Mouse (Mus musculus) forebrain, postnatal 0 days (tissue): ENCODE measurements around the gene Ccl26. TPM values are rescaled to one million over a fixed set of nuclear protein-coding genes. Genes with fewer than 3 reads are reported as not detected.

ENCODE experiments used
- ATAC-seq: fragments of 200-750 bp; cut with Nextera tagmentation; 2 replicates; pipeline ENCODE4 v1.8.0; 2017; ENCODE audit warnings: mild to moderate bottlenecking, moderate library complexity
- DNase-seq: peaks from one replicate; pipeline ENCODE4 v3.0.0-alpha.2; 2015
- H3K27ac ChIP-seq: fragments of 300-500 bp; sonication (generic); 2 replicates; pipeline ENCODE4 v1.5.1; 2014; ENCODE audit warnings: low read depth, mild to moderate bottlenecking, antibody characterized with exemption, low read length, moderate library complexity, mixed read lengths
- H3K27me3 ChIP-seq: fragments of 300-500 bp; sonication (generic); 2 replicates; pipeline ENCODE4 v1.6.1; 2014; ENCODE audit warnings: mild to moderate bottlenecking, low read length, mixed read lengths; ENCODE audit not compliant: insufficient read depth
- H3K36me3 ChIP-seq: fragments of 300-500 bp; sonication (generic); 2 replicates; pipeline ENCODE4 v1.6.1; 2014; ENCODE audit warnings: mild to moderate bottlenecking, moderate library complexity; ENCODE audit not compliant: insufficient read depth
- H3K4me1 ChIP-seq: fragments of 300-500 bp; sonication (generic); 2 replicates; pipeline ENCODE4 v1.6.1; 2014; ENCODE audit warnings: antibody characterized with exemption; ENCODE audit not compliant: insufficient read depth
- H3K4me2 ChIP-seq: fragments of 300-500 bp; sonication (generic); 2 replicates; pipeline ENCODE4 v1.6.1; 2014; ENCODE audit warnings: low read depth, mild to moderate bottlenecking, moderate library complexity
- H3K4me3 ChIP-seq: fragments of 300-500 bp; sonication (generic); 2 replicates; pipeline ENCODE4 v1.5.1; 2014; ENCODE audit warnings: low read depth, low read length, mixed read lengths
- H3K9ac ChIP-seq: fragments of 300-500 bp; sonication (generic); 2 replicates; pipeline ENCODE4 v1.6.1; 2014; ENCODE audit warnings: mild to moderate bottlenecking
- H3K9me3 ChIP-seq: fragments of 300-500 bp; sonication (generic); 2 replicates; pipeline ENCODE4 v1.6.1; 2016; ENCODE audit warnings: low read length
- CTCF ChIP-seq: sonication (generic); IDR thresholded peaks from 2 replicates; pipeline ENCODE4 v1.5.1; 2016; ENCODE audit warnings: antibody characterized with exemption, control low read depth, low read depth
- WGBS: fragments of 180-500 bp; shearing (Covaris S2); extraction: QIAGEN DNeasy Blood & Tissue Kit; methylation state at CpG from one replicate; pipeline ENCODE4 v1.1.7; 2014; 5-methylcytosine and 5-hydroxymethylcytosine counted together
- polyA plus RNA-seq: library from polyadenylated mRNA; unstranded; fragments of >200 nt; fragmentation: Nextera tagmentation; extraction: Ambion mirVana; gene quantifications from 2 replicates; pipeline ENCODE4 v1.2.1, GENCODE M21; 2015
- total RNA-seq: library from RNA; depleted of rRNA; stranded (reverse); fragments of >200 nt; gene quantifications from 2 replicates; pipeline ENCODE4 v1.2.3, GENCODE M21; 2014

The Ccl26 gene
- total and polyA plus RNA-seq, 2 experiments from 2014 or later: not detected

GRCm38 (mm10) chr5:135557671-135558070 lies 5.7 kb downstream of the Ccl26 start:
- H3K9ac ChIP-seq: no peak overlapping the region
- 72% methylated on average over 3 of the region's 3 CpGs for WGBS
- no peaks in the 10 kb centered on the region for H3K27me3 ChIP-seq
- DNase-seq (no peak), ATAC-seq (no peak)
- no peaks in the 10 kb centered on the region for H3K9me3 ChIP-seq
- H3K4me2 ChIP-seq: no peak overlapping the region
- H3K4me1 ChIP-seq: no peaks in the 10 kb centered on the region
- H3K4me3 ChIP-seq: no peak overlapping the region
- H3K36me3 ChIP-seq: no peaks in the 10 kb centered on the region
- H3K27ac ChIP-seq: no peak overlapping the region
- no peak for TF ChIP-seq CTCF

DNA sequence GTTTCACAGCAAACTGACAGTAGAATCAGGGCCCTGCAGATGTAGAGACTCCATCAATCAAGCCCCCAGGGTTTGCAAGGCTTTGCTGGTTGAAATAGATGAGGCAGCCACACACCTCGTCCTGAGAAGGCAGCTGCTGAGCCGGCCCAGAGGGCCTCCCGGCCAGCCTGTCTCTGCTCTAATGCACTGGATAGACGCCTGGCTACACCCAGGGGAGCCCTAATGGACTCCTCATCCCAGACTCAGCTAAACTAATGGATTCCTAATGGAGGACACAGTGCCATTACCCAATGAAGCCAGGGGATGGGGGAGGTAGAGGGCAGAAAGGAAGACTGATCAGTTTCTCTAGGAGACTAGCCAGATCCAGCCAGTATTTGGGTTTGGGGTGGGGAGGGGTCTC lies 6.3 kb downstream of the Ccl26 start:
- Histone ChIP-seq H3K4me3 (no peak overlapping the region), H3K9me3 (no peaks in the 10 kb centered on the region), H3K9ac (no peak overlapping the region), H3K4me2 (no peak overlapping the region), H3K27me3 (no peaks in the 10 kb centered on the region), H3K36me3 (no peaks in the 10 kb centered on the region), H3K27ac (no peak overlapping the region), H3K4me1 (no peaks in the 10 kb centered on the region)
- DNase-seq (no peak), ATAC-seq (no peak)
- no peak for TF ChIP-seq CTCF
- WGBS: 40% methylated on average over 4 of the region's 4 CpGs

DNA sequence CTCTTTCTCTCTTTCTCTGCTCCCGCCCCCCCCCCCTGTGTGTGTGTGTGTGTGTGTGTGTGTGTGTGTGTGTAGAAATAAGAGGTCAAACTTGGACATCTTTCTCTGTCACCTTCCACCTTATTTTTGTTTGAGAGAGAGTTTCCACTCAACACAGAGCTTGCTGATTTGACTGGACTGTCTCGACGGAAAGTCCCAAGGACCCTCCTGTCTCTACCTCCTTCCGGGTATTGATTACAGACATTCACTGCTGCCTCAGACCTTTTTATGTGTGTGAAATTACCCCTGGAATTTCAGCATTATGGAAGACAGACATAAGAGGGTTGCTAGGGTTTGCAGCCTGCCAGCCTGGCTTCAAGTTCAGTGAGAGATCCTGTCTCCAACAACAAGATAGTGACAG lies 7.1 kb downstream of the Ccl26 start:
- no peaks in the 10 kb centered on the region for H3K27me3 ChIP-seq
- TF ChIP-seq CTCF: no peak
- 87% methylated on average over 4 of the region's 4 CpGs for WGBS
- no peaks in the 10 kb centered on the region for H3K4me1 ChIP-seq
- DNase-seq (no peak), ATAC-seq (no peak)
- H3K4me3 ChIP-seq: no peak overlapping the region
- H3K27ac ChIP-seq: no peak overlapping the region
- H3K36me3 ChIP-seq: no peaks in the 10 kb centered on the region
- no peak overlapping the region for H3K4me2 ChIP-seq
- no peaks in the 10 kb centered on the region for H3K9me3 ChIP-seq
- H3K9ac ChIP-seq: no peak overlapping the region

DNA sequence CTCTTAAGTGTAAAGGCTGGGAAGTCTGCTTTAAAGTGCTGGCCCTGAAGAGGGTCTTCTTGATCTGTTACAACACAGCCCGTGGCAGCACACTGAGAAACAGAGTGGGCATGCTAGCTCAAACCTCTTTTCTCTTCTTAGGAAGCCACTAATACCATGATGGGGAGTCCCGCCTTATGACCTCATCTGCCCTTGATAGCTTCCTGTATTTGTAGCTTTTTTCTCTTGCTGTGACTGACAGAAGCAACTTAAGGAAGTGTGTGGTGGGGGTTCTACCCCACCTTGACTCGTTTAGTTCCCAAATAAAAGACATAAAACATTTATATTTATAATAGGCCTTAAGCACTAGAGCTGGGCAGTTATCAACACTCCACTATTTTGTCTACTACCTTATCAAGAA lies 11.8 kb downstream of the Ccl26 start:
- TF ChIP-seq CTCF: no peak
- ATAC-seq: no peak
- no peak overlapping the region for H3K27ac ChIP-seq
- no peak overlapping the region for H3K9ac ChIP-seq
- H3K36me3 ChIP-seq: no peaks in the 10 kb centered on the region
- no peak overlapping the region for H3K4me3 ChIP-seq
- DNase-seq: no peak
- 73% methylated on average over 3 of the region's 3 CpGs for WGBS
- no peaks in the 10 kb centered on the region for H3K9me3 ChIP-seq
- no peak overlapping the region for H3K4me2 ChIP-seq
- H3K27me3 ChIP-seq: no peaks in the 10 kb centered on the region
- H3K4me1 ChIP-seq: no peaks in the 10 kb centered on the region

DNA sequence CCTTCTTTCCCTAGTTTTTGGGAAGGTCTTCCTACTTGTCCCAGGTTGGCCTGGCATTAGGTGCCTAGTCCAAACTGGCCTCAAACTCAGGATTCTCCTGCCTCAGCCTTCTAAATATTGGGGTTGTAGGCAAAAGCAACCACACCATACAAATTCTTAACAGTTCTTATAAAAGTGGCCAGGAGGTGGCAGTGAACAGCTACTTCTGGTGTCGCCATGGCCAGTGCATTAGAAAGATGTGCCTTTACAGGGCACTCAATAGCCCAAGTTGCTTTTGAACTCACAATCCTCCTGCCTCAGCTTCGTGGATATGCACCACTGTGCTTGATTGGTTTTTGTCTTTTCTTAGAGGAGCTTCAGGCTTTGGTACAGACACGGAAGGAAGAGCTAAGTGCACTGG lies 12.5 kb downstream of the Ccl26 start:
- peak; percentile 53 for TF ChIP-seq CTCF
- Histone ChIP-seq H3K9me3 (no peaks in the 10 kb centered on the region), H3K27ac (no peak overlapping the region), H3K4me3 (no peak overlapping the region), H3K4me2 (no peak overlapping the region), H3K36me3 (no peaks in the 10 kb centered on the region), H3K27me3 (no peaks in the 10 kb centered on the region), H3K4me1 (no peaks in the 10 kb centered on the region), H3K9ac (no peak overlapping the region)
- DNase-seq: peak; percentile 34
- 31% methylated on average over 3 of the region's 3 CpGs for WGBS
- ATAC-seq: no peak

GRCm38 (mm10) chr5:135547990-135548389 lies 15.4 kb downstream of the Ccl26 start:
- no peak overlapping the region for H3K4me2 ChIP-seq
- no peak overlapping the region for H3K9ac ChIP-seq
- TF ChIP-seq CTCF: no peak
- no peaks in the 10 kb centered on the region for H3K9me3 ChIP-seq
- no peak for DNase-seq
- 0 out of 2 replicates have a peak, but pooled peaks cover 6% of the 10 kb centered on the region for H3K4me1 ChIP-seq
- H3K27ac ChIP-seq: no peak overlapping the region
- H3K27me3 ChIP-seq: no peaks in the 10 kb centered on the region
- no peak for ATAC-seq
- WGBS: 94% methylated on average over 2 of the region's 2 CpGs
- H3K36me3 ChIP-seq: no peaks in the 10 kb centered on the region
- no peak overlapping the region for H3K4me3 ChIP-seq

DNA sequence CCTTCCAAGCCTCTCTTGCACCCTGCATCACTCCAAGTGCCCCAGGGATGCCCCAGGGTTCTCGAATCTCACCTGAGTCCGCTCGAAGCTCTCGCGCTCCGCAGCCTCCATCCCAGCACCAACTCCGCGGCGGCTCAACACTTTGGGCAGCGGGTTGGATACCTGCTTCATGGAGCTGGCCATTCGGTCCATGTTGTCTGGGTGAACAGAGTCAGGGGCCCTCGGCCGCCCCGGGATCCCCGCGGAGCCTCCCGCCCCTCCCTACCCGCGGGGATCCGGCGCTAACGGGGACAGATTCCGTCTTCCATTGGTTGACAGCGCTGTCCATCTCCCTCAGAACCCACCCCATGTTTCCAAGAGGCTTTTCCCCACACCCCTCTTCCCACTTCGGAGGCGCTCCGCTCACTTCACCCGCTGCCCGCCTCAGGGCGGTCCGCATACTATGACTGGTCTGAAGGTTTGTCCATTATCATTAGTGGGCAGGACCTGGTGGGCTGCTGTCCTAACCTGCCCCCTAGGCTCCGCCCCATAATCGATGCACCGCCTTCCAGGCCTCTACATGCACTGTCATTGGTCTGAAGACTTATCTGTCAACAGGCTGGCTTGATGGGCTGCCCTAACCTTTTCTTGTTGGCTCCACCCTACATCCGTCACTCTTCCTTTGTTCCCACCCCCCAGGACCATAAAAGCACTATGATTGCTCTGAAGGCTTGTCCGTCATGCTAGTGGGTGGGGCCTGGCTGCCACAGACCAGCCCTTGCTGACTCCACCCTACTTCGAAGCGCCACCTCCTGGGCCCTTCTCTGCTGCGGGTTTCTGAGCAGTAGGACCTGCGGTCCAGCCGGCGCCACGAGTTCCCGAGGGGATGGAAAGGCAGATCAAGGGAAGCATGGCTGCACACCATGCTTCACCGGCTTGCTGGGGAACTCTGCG lies 18.2 kb downstream of the Ccl26 start, which contains the start of gene Hip1:
Gene Hip1 (minus strand): TSS at position 256 of the 933 bp plus-strand sequence.
- WGBS: under 1% methylated on average over 46 of the region's 46 CpGs
- DNase-seq: peak; percentile 99
- Histone ChIP-seq H3K4me2 (peak within 1 kb of the TSS; percentile 98), H3K9me3 (no peaks in the 10 kb centered on the region), H3K4me1 (0 out of 2 replicates have a peak, but pooled peaks cover 6% of the 10 kb centered on the region), H3K27ac (peak within 1 kb of the TSS; percentile 47; the same call in 1 of the 2 replicates), H3K27me3 (no peaks in the 10 kb centered on the region), H3K9ac (peak within 1 kb of the TSS; percentile 63), H3K36me3 (no peaks in the 10 kb centered on the region), H3K4me3 (peak within 1 kb of the TSS; percentile 79)
- ATAC-seq: peak; percentile 98
- TF ChIP-seq CTCF: peak; percentile 74
